Mouse (Mus musculus) layer of hippocampus, postnatal 14 days (tissue): ENCODE results near the gene Pidd1. TPM values are rescaled to one million over a fixed set of nuclear protein-coding genes. Genes with fewer than 3 reads are reported as not detected.
"Not testable (repeated sequence)": the region's sequence is repeated elsewhere in the genome, so short reads cannot be mapped to it uniquely, and the experiment has no call there.

Experiments used
- DNase-seq, 2 experiments: peaks; one replicate each; pipeline ENCODE4 v3.0.0; 2021 to 2022; ENCODE audit warnings: low spot score in 2 of 2, mixed read lengths in 1 of 2
- total RNA-seq, 2 experiments: library from RNA; stranded (reverse); gene quantifications; 2 replicates each; pipeline ENCODE4 v1.2.3; 2021

Pidd1 gene
- total RNA-seq, 2 experiments from 2014 or later: 1.9 TPM

DNA sequence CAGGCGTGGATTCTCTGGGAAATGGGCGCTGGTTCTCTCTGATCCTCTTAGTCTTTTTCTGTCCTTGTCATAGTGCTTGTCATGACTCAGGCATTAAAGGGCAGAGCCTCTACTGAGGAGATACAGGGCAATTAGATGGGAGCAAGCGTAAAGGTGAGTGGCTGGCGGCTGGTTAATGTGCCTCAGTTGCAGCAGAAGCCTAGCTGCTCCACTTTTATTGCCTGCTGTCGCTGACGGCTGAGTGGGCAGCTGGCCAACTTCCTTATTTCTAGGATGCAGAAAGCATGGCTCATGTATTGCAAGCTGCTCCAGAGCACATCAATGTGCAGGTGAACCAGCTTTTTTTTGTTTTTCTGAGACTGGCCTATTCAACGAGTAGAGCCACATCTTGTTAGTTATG lies 24.9 kb downstream of the Pidd1 start:
- DNase-seq: no peak

DNA sequence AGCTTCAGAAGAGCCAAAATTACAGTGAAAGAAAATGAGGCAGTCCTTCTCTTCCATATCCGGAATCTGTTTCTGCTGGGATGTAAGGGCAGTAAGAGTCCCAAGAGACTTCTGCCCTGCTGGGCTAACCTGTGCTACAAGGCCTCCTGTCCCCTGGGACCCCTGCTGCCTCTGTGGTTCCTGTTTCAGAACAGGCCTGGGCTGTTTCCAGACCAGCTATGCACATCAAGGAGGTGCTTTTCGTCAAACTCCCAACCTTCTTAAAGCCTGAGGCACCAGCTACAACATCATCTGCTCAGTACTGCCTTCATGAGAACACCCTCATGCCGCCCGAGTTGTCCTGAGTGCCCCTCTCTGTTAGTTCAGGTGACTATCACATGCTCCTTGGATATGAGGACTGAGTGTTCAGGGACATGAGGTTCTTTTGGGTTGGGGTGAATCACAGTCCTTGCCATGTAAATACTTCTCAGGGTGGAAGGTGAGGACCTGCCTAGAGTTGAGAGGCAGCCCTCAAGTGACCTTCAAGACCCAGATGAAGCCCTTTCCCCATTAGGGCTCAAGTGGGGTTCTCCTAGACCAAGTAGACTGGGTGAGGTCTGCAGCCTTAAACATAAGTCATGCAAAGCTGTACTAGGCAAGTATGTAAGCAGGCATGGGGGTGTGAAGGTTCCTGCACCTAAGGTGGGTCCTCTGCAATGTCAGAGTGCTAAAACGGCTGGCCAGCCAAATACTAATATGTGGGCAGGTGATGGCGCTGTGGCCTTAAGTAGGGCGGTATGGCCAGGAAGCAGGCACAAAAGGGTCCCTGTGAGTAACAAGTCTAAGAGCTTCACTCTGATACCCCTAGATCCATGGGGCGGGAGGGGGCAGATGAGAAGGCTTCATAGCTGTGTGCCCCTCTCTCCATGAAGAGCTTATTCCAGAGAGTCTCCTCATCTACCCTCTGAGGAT lies 25.8 kb downstream of the Pidd1 start:
- DNase-seq: no peak

DNA sequence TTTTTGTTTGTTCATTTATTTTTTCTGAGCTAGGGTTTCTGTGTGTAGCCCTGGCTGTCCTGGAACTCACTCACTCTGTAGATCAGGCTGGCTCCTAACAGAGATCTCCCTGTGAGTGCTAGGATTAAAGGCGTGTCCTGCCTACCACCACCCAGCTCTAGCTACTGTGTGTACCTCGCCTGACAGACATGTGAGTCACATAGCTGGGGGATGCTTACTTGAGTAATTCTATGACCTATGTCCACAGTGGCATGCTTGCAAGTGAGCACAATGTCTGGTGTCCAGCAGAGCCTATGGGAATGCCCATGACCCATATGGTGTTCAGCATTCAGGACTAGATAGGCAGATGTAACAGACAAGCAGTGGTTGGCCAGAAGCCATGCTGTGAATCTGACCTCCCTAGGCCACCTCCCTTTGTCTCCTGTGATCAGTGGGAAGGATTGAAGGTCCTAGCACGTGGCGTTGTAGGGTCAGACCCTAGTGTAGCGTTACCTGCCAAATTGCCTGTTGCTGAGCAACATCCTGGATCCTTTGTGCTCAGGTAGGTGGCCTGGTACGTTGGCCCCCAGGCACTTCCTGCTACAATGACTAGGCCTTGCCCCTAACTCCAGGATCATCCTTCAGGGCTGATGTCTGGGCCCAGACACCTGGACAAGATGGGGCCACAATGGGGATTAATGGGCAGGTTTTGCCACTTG lies 27.5 kb downstream of the Pidd1 start:
- DNase-seq: no peak

DNA sequence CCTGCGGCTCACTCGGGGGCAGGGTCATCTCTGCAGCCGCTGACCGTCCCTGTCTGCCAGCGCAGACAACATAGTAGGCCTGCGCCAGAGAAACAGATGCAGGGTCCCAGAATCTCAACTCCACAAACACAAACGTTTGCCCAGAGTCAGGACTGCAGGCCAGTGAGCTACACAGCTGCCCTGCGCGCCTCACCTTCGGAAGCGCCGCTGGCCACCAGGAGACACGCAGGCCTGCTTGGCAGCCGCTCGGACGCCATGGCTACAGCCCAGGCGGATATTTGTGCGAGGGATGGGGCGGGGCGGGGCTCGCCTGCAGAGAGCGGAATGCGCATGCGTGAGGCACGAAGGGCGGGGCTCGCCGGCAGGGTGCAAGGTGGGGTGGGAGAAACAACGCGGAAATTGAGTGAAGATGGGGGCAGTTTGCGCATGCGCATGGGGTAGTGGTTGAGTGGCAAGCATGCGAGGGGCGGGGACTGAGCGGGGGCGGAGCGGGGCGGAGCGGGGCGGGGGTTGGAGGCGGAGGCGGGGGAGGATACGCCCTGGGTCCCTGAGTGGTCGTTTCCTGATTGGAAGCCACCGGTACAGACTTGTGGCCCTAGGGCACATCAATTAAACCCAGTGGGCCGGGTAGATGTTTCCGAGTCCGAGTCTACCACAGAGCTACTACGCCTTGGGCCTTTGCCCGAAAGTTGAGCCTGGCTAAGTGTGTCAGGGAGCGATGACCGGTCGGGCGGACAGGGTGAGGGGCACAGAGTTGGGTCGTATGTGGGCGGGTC lies 29.8 kb downstream of the Pidd1 start, which contains the start of gene Gatd1:
Gene Gatd1 (minus strand): TSS at position 328 of the 776 bp plus-strand sequence.
- DNase-seq: peak; percentile 98 to 99

DNA sequence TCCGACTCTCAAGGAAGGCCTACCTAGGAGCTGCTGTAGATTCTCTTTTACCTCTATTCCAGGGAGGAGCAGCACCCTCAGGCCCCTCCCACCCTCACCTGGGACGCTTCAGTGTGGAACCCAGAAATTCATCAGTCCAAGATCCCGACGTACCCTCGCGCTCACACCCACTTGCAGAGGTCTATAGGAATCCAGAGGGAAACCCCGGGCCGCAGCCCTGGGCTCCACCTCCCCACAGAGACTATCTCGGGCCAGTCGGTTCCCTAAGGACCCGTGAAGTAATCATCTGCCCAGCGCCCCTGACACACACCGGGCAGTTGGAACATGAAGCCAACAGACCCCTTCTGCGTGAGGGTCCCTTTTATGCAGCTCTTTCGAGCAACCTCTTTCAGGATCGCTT lies 30.5 kb downstream of the Pidd1 start:
- DNase-seq: no peak

DNA sequence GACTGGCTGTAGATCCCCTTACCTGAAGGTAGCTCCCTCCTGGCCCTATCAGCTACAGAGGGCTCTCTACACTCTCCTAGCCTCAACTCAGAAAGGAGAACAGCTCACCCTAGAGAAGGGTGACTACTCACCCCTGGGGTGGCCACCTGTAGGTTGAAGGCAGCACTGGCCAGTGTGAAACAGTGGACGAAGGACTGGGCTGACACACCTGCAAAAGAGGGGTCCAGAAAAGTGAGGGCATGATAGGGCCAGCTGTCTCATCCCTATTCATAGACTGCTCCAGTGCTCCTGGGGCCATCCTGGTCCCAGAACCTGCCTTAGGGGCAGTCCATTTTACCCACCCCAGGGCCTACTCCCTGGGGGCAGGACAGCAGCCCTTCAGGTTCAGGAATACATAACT lies 32.2 kb downstream of the Pidd1 start:
- no peak for DNase-seq

DNA sequence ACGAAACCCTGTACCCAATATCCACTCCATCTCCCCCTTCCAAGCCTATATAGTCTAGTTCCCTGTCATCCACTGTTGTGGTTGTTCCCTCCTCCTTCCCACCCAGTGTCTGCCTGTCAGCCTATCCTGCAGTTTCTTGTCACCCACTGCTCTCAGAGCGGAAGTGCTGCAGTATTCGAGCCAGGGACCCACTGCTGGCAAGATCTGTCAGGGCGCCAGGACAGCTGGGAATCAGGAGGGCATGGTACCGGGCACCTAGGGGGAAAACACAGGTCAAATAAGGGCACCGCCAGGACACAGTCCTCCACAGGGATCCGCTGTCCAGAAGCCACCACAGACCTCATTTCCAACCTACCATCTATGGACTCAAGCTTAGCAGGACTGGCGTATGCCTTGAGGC lies 33.2 kb downstream of the Pidd1 start:
- DNase-seq: no peak

DNA sequence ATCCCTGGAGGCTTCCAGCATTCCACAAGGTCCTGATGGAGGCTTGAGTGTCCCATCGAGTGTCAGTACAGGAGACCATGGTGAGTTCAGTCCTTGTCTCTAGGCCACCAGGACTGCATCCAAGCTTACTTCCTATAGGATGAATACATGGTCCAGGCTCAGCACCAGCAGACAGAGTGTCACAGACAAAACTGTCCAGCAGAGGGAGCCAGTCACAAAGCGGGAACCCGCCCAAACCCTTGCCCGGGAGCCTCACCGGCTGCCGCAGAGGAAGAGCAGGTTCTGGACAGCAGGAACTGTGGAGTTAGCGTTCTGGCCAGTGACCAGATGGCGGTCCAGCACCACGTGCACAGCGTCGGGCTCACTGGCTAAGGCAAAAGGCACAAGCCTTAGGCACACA lies 35.0 kb downstream of the Pidd1 start:
- DNase-seq: peak; percentile 80 to 90

DNA sequence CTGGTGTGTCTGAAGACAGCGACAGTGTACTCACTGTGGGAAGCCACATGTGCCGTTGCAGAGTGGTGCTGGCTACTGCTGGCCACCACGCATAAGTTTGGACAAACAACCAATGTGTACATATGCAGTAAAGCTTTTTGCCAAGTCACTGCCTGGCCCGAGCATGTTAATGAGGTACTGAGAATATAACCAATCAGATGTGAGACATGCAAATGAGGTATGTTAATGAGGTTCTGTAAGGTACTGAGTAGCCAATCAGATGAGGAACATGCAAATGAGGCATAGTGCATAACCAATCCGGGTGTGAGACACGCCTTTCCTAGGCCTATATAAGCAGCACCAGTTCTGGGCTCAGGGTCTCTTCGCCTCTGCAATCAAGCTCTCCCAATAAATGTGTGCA lies 36.2 kb downstream of the Pidd1 start:
- DNase-seq: not testable (repeated sequence)

DNA sequence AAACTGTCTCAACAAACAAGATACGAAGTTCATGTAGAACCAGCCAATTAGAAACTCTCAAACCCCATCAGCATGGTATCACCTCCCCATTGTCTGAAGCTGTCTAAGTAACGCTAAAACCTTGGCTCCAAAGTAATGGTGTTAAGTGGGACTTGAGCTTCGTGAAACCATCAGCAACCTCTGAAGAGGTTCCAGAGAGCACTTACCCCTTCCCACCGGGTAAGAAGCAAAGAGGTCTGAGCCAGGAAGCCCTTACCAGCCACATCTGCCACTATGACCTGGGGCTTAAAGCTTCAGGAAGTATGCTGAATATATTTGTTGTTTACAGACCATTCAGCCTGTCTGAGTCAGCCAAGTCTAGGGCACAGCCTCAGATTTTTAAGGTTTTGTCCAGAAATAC lies 38.4 kb downstream of the Pidd1 start:
- no peak for DNase-seq

DNA sequence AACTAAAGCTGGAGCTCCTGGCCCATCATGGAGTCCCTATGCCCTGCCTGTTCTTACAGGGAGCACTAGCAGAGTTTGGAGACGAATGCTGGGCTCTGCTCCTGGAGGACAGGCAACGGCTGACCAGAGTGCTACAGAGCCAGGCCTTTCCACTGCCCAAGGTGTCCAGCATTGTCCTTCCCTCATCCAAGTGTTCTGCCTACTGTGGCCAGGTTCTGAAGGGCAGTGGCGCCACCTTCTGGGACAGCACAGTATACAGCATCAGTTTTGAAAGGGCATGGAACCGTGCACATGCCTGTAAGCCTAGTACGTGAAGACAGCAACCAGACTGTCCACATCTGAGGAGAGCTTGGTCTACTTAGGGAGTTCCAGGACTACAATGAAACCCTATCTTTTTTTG lies 40.5 kb downstream of the Pidd1 start:
- peak in 1 of 2 experiments; percentile 44 for DNase-seq

DNA sequence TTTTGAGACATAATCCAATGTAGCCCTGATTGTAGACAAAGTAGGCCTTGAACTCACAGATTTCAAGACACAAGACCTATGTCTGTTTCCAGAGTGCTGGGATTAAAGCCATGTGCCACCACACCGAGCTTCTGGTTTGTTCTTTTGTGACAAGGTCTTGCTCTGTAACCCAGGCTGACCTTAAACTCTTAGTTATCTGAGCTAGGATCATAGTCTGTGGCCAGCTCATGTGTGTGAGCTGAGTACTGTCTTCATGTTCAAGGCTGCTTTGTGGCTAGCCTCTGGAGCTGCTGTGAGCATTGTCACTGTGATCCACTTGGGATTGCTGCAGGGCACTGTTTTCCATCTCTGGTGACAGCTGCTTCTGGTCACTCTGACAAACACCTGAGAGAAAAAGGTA lies 48.5 kb downstream of the Pidd1 start:
- no peak for DNase-seq

DNA sequence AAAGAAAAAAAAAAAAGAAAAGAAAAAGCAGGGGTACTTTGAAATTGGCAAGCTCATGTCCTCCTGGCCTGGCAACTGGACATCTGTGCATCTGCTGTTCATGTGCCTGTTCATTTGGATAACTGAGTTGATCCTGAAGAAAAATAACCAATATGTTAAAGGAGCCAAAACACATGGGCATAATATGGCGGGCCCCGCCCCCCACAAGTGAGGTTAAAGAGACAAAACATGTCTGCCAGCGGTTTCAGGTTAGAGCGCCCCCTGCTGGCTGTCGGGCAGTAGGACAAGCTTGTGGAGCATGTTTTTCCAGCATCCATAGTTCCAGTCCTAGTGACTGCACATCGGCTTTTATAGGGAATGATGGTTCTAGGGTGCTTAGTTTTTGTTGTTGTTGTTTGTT lies 49.1 kb downstream of the Pidd1 start:
- peak; percentile 43 to 67 for DNase-seq

DNA sequence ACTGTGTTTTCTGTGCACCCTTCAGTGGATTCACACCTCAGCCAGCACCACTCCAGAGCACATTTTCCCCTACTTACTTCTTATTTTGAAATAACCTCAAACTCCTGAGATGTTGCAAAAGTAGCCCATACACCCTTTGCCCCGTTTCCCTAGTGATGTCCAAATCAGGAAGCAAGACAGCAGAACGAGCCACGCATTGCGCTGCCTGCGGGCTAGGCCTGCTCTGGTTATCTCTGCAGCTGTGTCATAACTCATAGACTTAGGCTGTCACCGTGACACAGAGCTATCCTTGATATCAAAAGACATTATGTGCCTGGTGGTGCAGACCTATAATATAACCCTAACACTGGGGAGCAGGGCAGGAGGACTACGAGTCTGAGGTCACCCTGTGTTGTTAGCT lies 49.7 kb downstream of the Pidd1 start:
- DNase-seq: no peak

DNA sequence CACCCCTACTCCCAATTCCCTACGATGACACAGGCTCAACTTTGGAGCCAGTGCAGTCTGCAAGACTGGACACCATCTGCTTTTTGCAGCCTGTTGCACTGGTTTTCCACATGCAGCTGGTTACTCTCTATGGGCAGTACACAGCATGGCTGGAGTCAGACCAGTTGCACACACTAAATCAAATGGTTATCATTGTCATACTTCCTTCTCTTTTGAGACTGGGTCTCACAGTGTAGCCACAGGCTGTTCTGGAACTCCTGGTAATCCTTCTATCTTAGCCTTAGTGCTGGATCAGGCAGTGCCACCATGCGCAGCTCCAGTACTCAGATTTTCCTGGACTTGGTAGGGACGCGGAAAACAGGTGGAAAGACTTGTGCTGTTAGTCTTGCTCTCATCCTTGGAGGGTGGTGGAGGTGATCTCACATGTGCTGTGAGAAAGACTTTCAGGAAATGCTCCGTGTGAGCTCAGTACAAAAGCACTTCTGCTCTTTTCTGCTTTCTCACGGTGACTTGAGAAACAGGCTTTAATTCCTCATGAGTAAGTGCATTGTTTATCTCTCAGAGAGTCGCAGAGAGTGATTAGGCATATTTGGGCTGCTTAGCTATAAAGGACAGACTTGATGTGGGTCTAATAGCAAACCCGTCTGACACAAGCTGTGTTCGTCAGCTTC lies 51.1 kb downstream of the Pidd1 start:
- DNase-seq: no peak

DNA sequence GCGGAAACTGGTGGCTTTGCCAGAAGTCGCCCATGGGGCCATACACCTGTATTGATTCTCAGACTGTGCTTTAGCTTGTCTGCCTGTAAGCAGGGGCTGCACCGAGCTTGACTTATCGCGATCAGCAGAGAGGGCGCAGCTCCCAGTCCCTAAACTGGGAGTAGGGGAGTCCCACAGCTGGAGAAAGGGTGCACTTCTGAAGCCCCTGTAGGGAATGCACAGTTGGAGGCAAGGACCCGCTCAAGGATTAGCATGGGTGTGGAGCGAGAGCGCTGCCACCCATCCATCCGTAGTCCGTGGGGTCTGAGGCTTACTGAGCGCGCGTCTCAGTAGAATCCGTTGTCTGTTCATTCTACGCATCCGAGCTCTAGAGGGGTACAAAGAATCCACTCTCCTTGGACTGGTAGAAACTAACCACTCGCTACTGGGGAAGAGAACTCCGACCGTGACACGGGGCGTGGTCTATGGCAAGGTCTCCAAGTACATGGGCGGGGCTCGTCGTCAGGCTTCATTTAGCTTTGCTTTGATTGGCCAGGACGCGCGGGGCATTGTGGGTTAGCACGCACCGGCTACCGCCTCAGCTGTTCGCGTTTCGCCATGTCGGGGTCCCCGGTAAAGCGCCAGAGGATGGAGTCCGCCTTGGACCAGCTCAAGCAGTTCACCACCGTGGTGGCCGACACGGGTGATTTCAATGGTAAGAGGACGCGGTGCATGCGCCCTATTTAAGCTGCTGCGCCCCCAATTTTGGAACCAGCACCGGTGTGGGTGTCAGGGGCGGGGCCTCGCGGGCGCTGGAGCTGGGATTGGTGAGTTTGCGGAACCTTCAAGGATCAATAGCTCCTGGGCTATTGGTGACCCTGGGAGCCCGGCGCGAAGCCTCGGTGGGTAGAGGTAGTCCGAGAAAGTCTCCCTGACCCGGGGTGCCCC lies 51.9 kb downstream of the Pidd1 start, which contains the start of gene Taldo1:
Gene Taldo1 (plus strand): TSS at position 575 of the 927 bp plus-strand sequence.
- DNase-seq: peak; percentile 95

DNA sequence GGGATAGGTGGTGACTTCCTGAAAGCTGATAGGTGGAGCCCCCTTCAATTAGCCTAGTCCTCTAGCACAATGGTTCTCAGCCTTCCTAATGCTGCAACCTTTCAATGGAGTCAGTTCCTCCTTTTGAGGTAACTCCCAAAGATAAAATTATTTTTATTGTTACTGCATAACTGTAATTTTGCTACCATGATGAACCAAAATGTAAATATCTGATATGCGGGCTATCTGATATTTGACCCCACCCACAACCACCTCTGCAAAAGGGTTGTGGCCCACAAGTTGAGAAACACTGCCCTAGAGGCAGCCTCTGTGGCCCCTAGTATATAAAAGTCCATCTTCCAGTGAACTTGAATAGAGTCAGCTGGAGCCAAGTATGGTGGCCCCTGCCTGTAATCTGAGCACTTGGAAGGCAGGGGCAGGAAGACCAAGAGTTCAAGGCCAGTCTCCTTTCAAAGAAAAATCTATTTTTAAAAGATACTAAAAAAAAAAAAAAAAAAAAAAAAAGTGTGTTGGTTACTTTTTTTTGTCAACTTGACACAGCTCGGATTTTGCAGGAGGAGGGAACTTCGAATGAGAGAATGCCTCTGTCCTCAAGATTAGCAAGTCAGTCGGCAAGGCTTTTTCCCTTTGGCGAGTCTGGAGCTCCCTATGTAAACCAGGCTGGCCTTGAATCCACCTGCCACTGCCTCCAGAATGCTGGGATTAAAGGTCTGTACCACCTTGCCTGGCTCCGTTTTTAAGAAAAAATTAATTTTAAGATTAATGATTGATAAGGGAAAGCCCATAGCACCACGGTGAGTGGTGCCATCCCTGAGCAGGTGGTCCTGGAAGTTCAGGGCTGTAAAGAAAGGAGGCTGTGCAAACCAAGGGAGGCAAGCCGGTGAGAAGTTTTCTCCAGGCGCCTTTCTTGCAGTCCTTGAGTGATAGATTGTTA lies 53.2 kb downstream of the Pidd1 start:
- DNase-seq: no peak

DNA sequence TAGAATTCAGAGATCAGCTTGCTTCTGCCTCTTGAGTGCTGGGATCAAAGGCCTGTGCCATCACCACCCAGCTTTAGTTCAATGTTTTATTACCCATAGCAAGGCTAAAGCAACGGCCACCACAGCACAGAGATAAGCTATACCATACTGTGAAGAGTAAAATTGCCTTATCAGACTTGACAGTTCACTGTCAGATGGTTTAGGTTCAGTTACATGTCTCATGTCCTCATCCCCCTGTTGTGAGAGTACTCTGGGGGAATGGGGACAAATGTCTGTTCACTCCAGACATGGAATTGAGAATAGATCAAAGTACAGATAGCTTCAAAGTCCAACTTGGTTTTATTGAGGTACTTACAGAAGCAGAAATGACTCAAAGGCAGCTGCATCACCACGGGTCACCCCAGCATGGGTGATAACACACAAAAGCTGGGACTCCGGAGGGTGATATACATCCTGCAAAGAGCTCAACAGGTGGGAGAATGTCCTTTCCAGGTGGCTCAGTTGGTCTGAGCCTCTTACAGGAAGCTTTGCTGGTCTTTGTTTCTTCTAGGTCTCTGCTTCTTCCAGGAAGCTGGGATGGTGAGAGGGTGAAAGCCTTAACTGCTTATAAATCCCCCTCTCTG lies 55.2 kb downstream of the Pidd1 start:
- DNase-seq: no peak
